Mouse (Mus musculus): ENCODE measurements around the gene Meltf. TPM values are rescaled to one million over a fixed set of nuclear protein-coding genes. Genes with fewer than 3 reads are reported as not detected.

The Meltf gene
- polyA plus RNA-seq, 1 experiment from 2014 or later: not detected

DNA sequence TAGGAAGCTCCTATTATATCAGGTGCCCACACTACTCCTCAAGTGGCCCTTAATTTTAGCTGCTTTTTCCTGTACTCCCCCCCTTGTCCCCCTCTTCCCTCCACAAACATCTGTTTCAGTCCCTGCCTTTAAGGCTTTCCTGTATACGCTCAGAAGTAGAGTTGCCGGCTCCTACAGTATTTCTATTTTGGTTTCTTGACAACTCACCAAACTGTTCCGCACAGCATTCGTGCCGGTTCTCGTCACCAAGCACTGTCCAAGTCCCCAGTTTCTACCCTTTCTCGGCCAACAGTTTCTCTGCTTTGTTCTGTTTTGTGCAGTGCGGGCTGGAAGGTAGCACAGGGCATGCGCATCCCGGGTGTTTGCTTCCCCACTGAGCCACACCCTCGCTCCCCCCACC is 30.3 kb downstream of the Meltf start:
- WGBS: 71% methylated on average over 11 of the region's 11 CpGs
- Histone ChIP-seq H3K9ac (replicated peaks; ENCODE audit: low read length) (no peak overlapping the region), H3K27me3 (ENCODE audit: control insufficient read depth, insufficient read depth, low read length) (no peaks in the 10 kb centered on the region), H3K4me2 (ENCODE audit: low read depth, low read length) (no peak overlapping the region), H3K4me1 (ENCODE audit: control insufficient read depth, insufficient read depth, low read length) (no peaks in the 10 kb centered on the region; the same call in 1 of the 2 replicates), H3K27ac (replicated peaks; ENCODE audit: low read depth, low read length) (no peak overlapping the region), H3K9me3 (replicated peaks; ENCODE audit: control insufficient read depth, low read length) (no peaks in the 10 kb centered on the region), H3K36me3 (replicated peaks; ENCODE audit: control insufficient read depth, insufficient read depth, low read depth, low read length) (no peaks in the 10 kb centered on the region), H3K4me3 (ENCODE audit: low read depth, low read length) (no peak overlapping the region)
- DNase-seq (ENCODE audit: low spot score) (no peak), ATAC-seq (replicated peaks; ENCODE audit: insufficient number of reproducible peaks, low FRiP score, low TSS enrichment, low read depth) (no peak)

DNA sequence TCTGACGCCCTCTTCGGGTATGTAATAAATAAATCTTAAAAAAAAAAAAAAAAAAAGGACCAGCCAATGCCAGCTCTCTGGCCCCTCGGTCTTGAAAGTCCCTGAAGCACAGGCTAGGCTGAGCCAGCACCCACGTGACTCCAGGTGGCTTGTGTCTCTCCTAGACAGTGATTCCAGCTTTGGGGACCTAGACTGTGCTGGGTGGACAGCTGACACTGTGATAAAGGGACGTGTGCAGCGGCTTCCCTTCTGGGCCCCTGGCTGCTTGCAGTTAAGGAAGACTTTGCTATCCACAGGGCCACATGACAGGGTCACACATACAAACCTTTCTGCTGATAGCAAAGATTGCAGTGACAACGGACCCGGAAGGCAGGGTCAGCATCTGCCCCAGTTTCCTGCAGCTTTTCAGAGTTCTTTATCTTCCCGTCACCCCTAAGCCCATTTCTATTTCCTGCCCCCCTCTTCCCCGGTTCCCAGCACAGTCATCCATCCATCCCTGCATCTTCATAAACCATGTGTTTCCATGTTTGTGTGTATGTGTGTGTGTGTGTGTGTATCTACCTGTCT is 31.8 kb downstream of the Meltf start:
- ATAC-seq (replicated peaks; ENCODE audit: insufficient number of reproducible peaks, low FRiP score, low TSS enrichment, low read depth) (no peak), DNase-seq (ENCODE audit: low spot score) (no peak)

DNA sequence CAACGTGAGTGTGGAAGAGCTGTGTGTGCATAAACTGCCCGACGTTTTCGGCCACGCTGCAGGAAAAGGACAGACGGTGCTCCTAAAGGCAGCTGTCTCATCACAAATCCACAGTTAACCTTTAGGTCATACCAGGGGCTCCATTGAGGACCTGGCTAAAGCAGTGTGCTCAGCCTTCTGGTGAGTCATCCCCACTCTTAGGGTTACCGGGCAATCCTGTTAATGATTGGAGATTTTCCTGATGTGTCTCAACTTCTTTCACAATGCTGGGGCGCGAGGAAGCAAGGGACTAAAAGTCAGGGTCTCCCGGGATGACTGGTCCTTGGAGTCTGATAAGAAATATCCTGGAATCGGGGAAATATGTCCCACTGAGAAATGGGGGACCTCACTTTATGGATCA is 39.2 kb downstream of the Meltf start:
- Histone ChIP-seq H3K9me3 (replicated peaks; ENCODE audit: control insufficient read depth, low read length) (no peaks in the 10 kb centered on the region), H3K4me3 (ENCODE audit: low read depth, low read length) (no peak overlapping the region), H3K9ac (replicated peaks; ENCODE audit: low read length) (no peak overlapping the region; the same call in 1 of the 2 replicates), H3K27me3 (ENCODE audit: control insufficient read depth, insufficient read depth, low read length) (no peaks in the 10 kb centered on the region), H3K4me1 (ENCODE audit: control insufficient read depth, insufficient read depth, low read length) (no peaks in the 10 kb centered on the region), H3K4me2 (ENCODE audit: low read depth, low read length) (no peak overlapping the region), H3K36me3 (replicated peaks; ENCODE audit: control insufficient read depth, insufficient read depth, low read depth, low read length) (no peaks in the 10 kb centered on the region), H3K27ac (replicated peaks; ENCODE audit: low read depth, low read length) (no peak overlapping the region)
- DNase-seq (ENCODE audit: low spot score): no peak
- ATAC-seq (replicated peaks; ENCODE audit: insufficient number of reproducible peaks, low FRiP score, low TSS enrichment, low read depth): no peak
- 71% methylated on average over 11 of the region's 11 CpGs for WGBS

More for the DNA sequence above, 31.8 kb downstream of the Meltf start:
- Histone ChIP-seq H3K27me3 (ENCODE audit: control insufficient read depth, insufficient read depth, low read length) (no peaks in the 10 kb centered on the region), H3K4me2 (ENCODE audit: low read depth, low read length) (no peak overlapping the region), H3K36me3 (replicated peaks; ENCODE audit: control insufficient read depth, insufficient read depth, low read depth, low read length) (no peaks in the 10 kb centered on the region), H3K4me3 (ENCODE audit: low read depth, low read length) (no peak overlapping the region), H3K9ac (replicated peaks; ENCODE audit: low read length) (no peak overlapping the region), H3K9me3 (replicated peaks; ENCODE audit: control insufficient read depth, low read length) (no peaks in the 10 kb centered on the region), H3K27ac (replicated peaks; ENCODE audit: low read depth, low read length) (no peak overlapping the region), H3K4me1 (ENCODE audit: control insufficient read depth, insufficient read depth, low read length) (no peaks in the 10 kb centered on the region; the same call in 1 of the 2 replicates)
- WGBS: 67% methylated on average over 10 of the region's 10 CpGs

DNA sequence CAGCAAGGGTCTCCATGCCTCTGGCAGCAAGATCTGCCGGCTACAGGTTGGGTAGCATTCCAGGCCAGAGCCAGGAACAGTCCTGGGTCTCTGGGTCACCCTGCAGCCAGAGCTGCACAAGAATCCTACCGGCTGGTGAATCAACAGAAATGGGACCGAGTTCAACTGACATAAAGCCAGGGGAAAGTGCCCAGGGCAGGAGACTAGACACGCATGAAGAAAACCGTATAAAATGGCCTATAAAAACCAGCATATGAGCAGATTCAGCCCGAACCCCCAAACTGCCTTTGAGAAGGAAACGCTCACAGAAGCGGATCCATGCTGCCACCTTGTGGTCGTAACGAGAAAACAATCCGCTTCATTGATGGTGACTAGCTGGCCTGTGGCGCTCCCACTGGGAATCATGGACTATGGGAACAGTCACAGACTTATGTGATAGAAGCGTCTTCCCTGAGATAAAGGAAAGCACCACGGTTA is 39.7 kb downstream of the Meltf start:
- Histone ChIP-seq H3K27ac (replicated peaks; ENCODE audit: low read depth, low read length) (no peak overlapping the region), H3K36me3 (replicated peaks; ENCODE audit: control insufficient read depth, insufficient read depth, low read depth, low read length) (no peaks in the 10 kb centered on the region), H3K4me3 (ENCODE audit: low read depth, low read length) (no peak overlapping the region), H3K27me3 (ENCODE audit: control insufficient read depth, insufficient read depth, low read length) (no peaks in the 10 kb centered on the region), H3K9ac (replicated peaks; ENCODE audit: low read length) (no peak overlapping the region; the same call in 1 of the 2 replicates), H3K4me2 (ENCODE audit: low read depth, low read length) (no peak overlapping the region), H3K4me1 (ENCODE audit: control insufficient read depth, insufficient read depth, low read length) (no peaks in the 10 kb centered on the region), H3K9me3 (replicated peaks; ENCODE audit: control insufficient read depth, low read length) (no peaks in the 10 kb centered on the region)
- ATAC-seq (replicated peaks; ENCODE audit: insufficient number of reproducible peaks, low FRiP score, low TSS enrichment, low read depth): 0 out of 2 replicates have a peak, but pooled peaks have one; percentile 18
- 4% methylated on average over 14 of the region's 14 CpGs for WGBS
- DNase-seq (ENCODE audit: low spot score): peak; percentile 92

DNA sequence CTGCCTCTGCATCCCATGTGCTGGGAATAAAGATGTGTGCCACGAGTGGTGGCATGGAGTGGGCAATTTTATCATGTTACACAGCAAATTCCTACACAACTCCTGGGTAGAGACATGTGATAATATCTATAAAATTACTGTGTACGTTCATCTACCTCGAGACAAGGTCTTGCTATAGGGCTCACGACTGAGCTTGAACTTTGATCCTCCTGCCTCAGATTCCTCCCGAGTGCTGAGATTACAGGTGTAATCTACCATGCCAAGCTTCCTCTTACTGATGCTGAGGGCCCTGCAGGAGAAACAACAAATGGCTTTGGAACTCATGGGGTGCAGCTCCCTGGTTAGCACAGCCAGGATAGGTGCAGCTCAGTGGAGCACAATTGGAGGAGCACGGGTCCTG is 45.8 kb downstream of the Meltf start:
- H3K36me3 ChIP-seq (replicated peaks; ENCODE audit: control insufficient read depth, insufficient read depth, low read depth, low read length): no peaks in the 10 kb centered on the region
- no peaks in the 10 kb centered on the region for H3K27me3 ChIP-seq (ENCODE audit: control insufficient read depth, insufficient read depth, low read length)
- H3K4me3 ChIP-seq (ENCODE audit: low read depth, low read length): no peak overlapping the region
- H3K9ac ChIP-seq (replicated peaks; ENCODE audit: low read length): no peak overlapping the region
- H3K4me1 ChIP-seq (ENCODE audit: control insufficient read depth, insufficient read depth, low read length): no peaks in the 10 kb centered on the region
- ATAC-seq (replicated peaks; ENCODE audit: insufficient number of reproducible peaks, low FRiP score, low TSS enrichment, low read depth): no peak
- H3K27ac ChIP-seq (replicated peaks; ENCODE audit: low read depth, low read length): no peak overlapping the region
- no peak overlapping the region for H3K4me2 ChIP-seq (ENCODE audit: low read depth, low read length)
- H3K9me3 ChIP-seq (replicated peaks; ENCODE audit: control insufficient read depth, low read length): no peaks in the 10 kb centered on the region
- no peak for DNase-seq (ENCODE audit: low spot score)
- WGBS: 86% methylated on average over 6 of the region's 6 CpGs

DNA sequence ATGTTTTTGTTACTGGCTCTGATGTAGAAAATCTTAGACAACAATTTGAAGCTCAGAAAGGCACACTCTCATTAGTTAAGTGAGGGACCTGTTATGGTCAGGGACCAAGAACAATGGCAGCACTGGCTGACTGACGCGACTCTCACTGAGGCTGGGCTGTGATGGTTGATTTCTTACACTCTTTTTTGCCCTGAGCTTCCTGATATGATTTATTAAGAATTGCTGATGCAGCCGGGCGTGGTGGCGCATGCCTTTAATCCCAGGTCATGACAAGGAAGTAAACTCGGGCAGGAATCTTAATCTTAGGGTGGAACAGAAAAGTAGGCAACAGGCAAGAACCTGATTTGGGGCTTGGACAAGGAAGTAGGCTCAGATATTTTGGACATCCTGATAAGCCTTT is 47.5 kb downstream of the Meltf start:
- Histone ChIP-seq H3K9ac (replicated peaks; ENCODE audit: low read length) (no peak overlapping the region), H3K27me3 (ENCODE audit: control insufficient read depth, insufficient read depth, low read length) (no peaks in the 10 kb centered on the region), H3K9me3 (replicated peaks; ENCODE audit: control insufficient read depth, low read length) (no peaks in the 10 kb centered on the region), H3K4me1 (ENCODE audit: control insufficient read depth, insufficient read depth, low read length) (no peaks in the 10 kb centered on the region), H3K4me2 (ENCODE audit: low read depth, low read length) (no peak overlapping the region), H3K4me3 (ENCODE audit: low read depth, low read length) (no peak overlapping the region), H3K27ac (replicated peaks; ENCODE audit: low read depth, low read length) (no peak overlapping the region), H3K36me3 (replicated peaks; ENCODE audit: control insufficient read depth, insufficient read depth, low read depth, low read length) (no peaks in the 10 kb centered on the region)
- DNase-seq (ENCODE audit: low spot score) (no peak), ATAC-seq (replicated peaks; ENCODE audit: insufficient number of reproducible peaks, low FRiP score, low TSS enrichment, low read depth) (no peak)
- WGBS: 79% methylated on average over 6 of the region's 6 CpGs

DNA sequence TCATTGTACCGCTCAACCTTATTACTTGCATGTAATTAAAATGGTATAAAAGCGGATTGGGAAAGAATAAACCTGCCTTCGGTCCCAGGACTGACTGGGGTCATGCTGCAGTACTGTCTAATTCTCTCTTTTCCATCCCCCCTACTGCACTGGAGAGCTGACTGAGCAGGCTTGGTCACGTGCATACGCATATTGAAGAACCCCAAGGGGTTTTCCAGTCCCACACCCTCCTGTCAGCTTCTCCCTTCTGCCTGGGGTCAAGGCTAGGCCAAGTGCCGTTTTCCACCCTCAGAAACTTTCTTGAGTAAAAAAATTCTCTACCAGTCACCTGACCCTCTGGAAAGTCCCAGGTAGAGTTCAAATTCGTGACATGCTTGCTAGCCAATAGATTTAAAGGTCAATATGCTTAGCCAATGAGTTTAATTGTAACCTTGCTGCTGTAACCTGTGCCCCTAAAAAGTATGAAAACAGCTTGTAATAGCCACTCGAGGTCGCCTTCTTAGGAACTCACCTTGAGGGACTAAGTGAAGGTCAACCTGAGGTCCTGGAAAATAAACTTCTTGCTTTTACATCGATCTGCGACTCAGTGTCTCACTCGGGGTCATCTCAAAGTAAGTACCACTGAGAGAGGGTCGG is 48.1 kb downstream of the Meltf start:
- no peak overlapping the region for H3K27ac ChIP-seq (replicated peaks; ENCODE audit: low read depth, low read length)
- no peaks in the 10 kb centered on the region for H3K4me1 ChIP-seq (ENCODE audit: control insufficient read depth, insufficient read depth, low read length)
- DNase-seq (ENCODE audit: low spot score) (no peak), ATAC-seq (replicated peaks; ENCODE audit: insufficient number of reproducible peaks, low FRiP score, low TSS enrichment, low read depth) (no peak)
- no peaks in the 10 kb centered on the region for H3K27me3 ChIP-seq (ENCODE audit: control insufficient read depth, insufficient read depth, low read length)
- H3K9me3 ChIP-seq (replicated peaks; ENCODE audit: control insufficient read depth, low read length): no peaks in the 10 kb centered on the region
- H3K9ac ChIP-seq (replicated peaks; ENCODE audit: low read length): no peak overlapping the region
- no peak overlapping the region for H3K4me3 ChIP-seq (ENCODE audit: low read depth, low read length)
- H3K4me2 ChIP-seq (ENCODE audit: low read depth, low read length): no peak overlapping the region
- whole genome bisulfite sequencing: 81% methylated on average over 13 of the region's 13 CpGs
- no peaks in the 10 kb centered on the region for H3K36me3 ChIP-seq (replicated peaks; ENCODE audit: control insufficient read depth, insufficient read depth, low read depth, low read length)

DNA sequence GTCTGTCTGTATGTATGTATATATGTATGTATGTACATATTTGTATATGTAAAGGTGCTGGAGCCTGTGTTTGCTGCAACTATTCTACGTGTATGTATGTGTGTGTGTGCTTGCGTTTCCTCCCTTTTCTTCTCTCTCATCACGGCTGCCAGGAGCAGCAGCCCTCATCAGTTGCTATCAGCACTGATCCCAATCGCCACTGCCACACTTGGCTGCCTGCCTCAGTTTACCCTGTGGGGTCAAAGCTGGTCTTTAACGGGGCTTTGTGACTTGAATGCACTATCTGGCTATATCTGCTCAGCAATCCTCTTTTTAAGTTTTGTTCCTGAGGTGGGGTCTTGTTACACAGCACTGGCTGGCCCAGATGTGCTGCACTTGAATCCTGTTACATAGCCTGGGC is 48.8 kb downstream of the Meltf start:
- no peak overlapping the region for H3K4me3 ChIP-seq (ENCODE audit: low read depth, low read length)
- no peak for DNase-seq (ENCODE audit: low spot score)
- H3K27ac ChIP-seq (replicated peaks; ENCODE audit: low read depth, low read length): no peak overlapping the region
- no peak overlapping the region for H3K9ac ChIP-seq (replicated peaks; ENCODE audit: low read length)
- 80% methylated on average over 5 of the region's 5 CpGs for WGBS
- H3K27me3 ChIP-seq (ENCODE audit: control insufficient read depth, insufficient read depth, low read length): no peaks in the 10 kb centered on the region
- no peak for ATAC-seq (replicated peaks; ENCODE audit: insufficient number of reproducible peaks, low FRiP score, low TSS enrichment, low read depth)
- no peaks in the 10 kb centered on the region for H3K4me1 ChIP-seq (ENCODE audit: control insufficient read depth, insufficient read depth, low read length)
- H3K36me3 ChIP-seq (replicated peaks; ENCODE audit: control insufficient read depth, insufficient read depth, low read depth, low read length): no peaks in the 10 kb centered on the region
- no peaks in the 10 kb centered on the region for H3K9me3 ChIP-seq (replicated peaks; ENCODE audit: control insufficient read depth, low read length)
- H3K4me2 ChIP-seq (ENCODE audit: low read depth, low read length): no peak overlapping the region
